Mouse (Mus musculus) midbrain, embryonic 16.5 days (tissue): Measurements from ENCODE around the gene Gm28539. TPM values are rescaled to one million over a fixed set of nuclear protein-coding genes. Genes with fewer than 3 reads are reported as not detected.
"Not testable (repeated sequence)": the region's sequence is repeated elsewhere in the genome, so short reads cannot be mapped to it uniquely, and the experiment has no call there.

Source experiments
- ATAC-seq: fragments of 200-750 bp; cut with Nextera tagmentation; 2 replicates; pipeline ENCODE4 v1.8.0; 2017; ENCODE audit warnings: moderate TSS enrichment
- H3K27ac ChIP-seq: fragments of 300-500 bp; sonication (generic); 2 replicates; pipeline ENCODE4 v1.5.1; 2014; ENCODE audit warnings: mild to moderate bottlenecking, low read length, mixed read lengths
- H3K27me3 ChIP-seq: fragments of 300-500 bp; sonication (generic); 2 replicates; pipeline ENCODE4 v1.6.1; 2014; ENCODE audit warnings: low read depth, low read length, mixed read lengths; ENCODE audit not compliant: control insufficient read depth, insufficient read depth
- H3K36me3 ChIP-seq: fragments of 300-500 bp; sonication (generic); 2 replicates; pipeline ENCODE4 v1.6.1; 2014; ENCODE audit warnings: mild to moderate bottlenecking, low read length, moderate library complexity, mixed read lengths; ENCODE audit not compliant: control insufficient read depth, insufficient read depth
- H3K4me1 ChIP-seq: fragments of 300-500 bp; sonication (generic); 2 replicates; pipeline ENCODE4 v1.6.1; 2014; ENCODE audit warnings: mild to moderate bottlenecking, low read length, mixed read lengths; ENCODE audit not compliant: control insufficient read depth, insufficient read depth
- H3K4me2 ChIP-seq: fragments of 300-500 bp; sonication (generic); 2 replicates; pipeline ENCODE4 v1.6.1; 2014; ENCODE audit warnings: mild to moderate bottlenecking, low read length, mixed read lengths
- H3K4me3 ChIP-seq: fragments of 300-500 bp; sonication (generic); 2 replicates; pipeline ENCODE4 v1.5.1; 2014; ENCODE audit warnings: low read depth, mild to moderate bottlenecking, low read length, moderate library complexity, mixed read lengths
- H3K9ac ChIP-seq: fragments of 300-500 bp; sonication (generic); 2 replicates; pipeline ENCODE4 v1.6.1; 2014; ENCODE audit warnings: low read depth, low read length, mixed read lengths
- H3K9me3 ChIP-seq: fragments of 300-500 bp; sonication (generic); replicated peaks from 2 replicates; pipeline ENCODE4 v1.6.1; 2014; ENCODE audit warnings: mild to moderate bottlenecking, low read length, mixed read lengths; ENCODE audit not compliant: control insufficient read depth, poor library complexity, severe bottlenecking
- WGBS: fragments of 180-500 bp; shearing (Covaris S2); extraction: QIAGEN DNeasy Blood & Tissue Kit; methylation state at CpG from one replicate; pipeline ENCODE4 v1.1.7; 2014; 5-methylcytosine and 5-hydroxymethylcytosine counted together
- polyA plus RNA-seq: library from polyadenylated mRNA; unstranded; fragments of >200 nt; fragmentation: Nextera tagmentation; extraction: Ambion mirVana; gene quantifications from 2 replicates; pipeline ENCODE4 v1.2.1, GENCODE M21; 2015

Gene Gm28539
- polyA plus RNA-seq, 1 experiment from 2014 or later, result not detected

DNA sequence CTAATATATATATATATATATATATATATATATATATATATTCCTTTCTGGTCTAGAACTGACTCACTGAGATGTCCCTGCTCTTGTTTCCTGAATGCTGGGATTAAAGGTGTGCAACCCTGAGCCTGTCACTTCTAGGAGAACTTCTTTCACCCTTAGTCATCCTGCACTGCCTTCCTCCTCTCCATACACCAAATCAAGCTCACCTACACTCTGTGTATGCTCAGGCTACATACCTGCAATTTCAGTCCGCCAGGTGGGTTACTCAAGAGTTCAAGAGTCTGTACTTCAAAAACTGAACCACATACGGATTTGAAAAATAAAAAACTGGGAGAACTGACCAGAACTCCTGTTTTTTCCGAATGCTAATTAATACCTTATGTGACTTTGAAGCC lies 314 bp upstream of the Gm28539 start:
- Histone ChIP-seq H3K4me1 (peaks cover 4% of the 10 kb centered on the region; the same call in 1 of the 2 replicates), H3K4me2 (peak overlapping the region; percentile 80), H3K9me3 (no peaks in the 10 kb centered on the region), H3K27ac (peak overlapping the region; percentile 85; the same call in 1 of the 2 replicates), H3K27me3 (no peaks in the 10 kb centered on the region), H3K9ac (no peak overlapping the region; the same call in 1 of the 2 replicates), H3K4me3 (peak overlapping the region; percentile 94), H3K36me3 (peaks cover 8% of the 10 kb centered on the region; the same call in 1 of the 2 replicates)
- WGBS, result 33% methylated on average over 3 of the region's 3 CpGs
- peak; percentile 60 for ATAC-seq

DNA sequence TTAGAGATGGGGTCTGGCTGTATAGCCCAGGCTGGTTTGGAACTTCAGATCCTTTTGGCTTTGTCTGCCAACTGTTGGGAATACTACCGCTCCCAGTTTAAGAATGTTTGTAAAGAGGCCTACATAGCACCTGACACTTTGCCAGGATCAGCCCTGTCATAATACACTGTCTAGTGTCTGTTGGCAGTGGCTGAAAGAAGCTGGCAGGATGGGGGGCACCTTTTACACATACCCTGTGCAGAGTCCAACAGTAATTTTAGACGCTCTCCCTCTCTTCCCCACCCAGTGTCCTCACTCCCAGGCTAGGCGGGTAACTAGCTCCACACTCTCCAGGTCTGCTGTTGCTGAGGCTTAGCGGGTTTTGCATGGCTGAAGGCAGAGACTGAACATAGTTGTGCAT lies 2.0 kb downstream of the Gm28539 start:
- Histone ChIP-seq H3K4me2 (no peak overlapping the region), H3K4me1 (peaks cover 4% of the 10 kb centered on the region; the same call in 1 of the 2 replicates), H3K36me3 (peaks cover 6% of the 10 kb centered on the region; the same call in 1 of the 2 replicates), H3K27me3 (no peaks in the 10 kb centered on the region), H3K27ac (no peak overlapping the region), H3K9me3 (no peaks in the 10 kb centered on the region), H3K4me3 (no peak overlapping the region), H3K9ac (no peak overlapping the region)
- WGBS, result 96% methylated on average over 4 of the region's 4 CpGs
- ATAC-seq, result no peak

DNA sequence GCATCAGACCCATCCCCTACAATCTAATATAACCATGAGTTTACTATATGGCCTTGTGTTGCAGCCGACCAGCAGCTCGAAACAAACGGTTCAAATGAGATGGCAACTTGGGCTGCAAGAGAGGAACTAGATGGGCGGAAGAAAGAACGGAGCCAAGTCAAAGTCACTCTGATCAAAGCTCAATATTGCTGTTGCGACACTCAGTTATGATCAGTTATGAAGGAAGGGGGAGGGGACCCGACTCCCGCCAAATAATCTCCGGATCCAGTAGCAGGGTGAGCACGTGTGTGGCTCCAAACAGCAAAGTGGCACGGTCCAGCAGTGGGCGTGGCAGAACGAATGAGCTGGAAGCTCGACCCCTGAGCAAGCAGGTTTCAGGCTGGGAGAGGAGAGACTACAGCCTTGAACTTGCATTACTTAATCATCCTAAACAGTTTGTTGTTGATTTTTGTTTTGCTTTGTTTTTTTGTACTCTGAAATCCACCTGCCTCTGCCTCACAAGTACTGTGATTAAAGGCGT lies 10.0 kb downstream of the Gm28539 start:
- H3K4me3 ChIP-seq, result no peak overlapping the region
- 94% methylated on average over 15 of the region's 15 CpGs for WGBS
- no peak for ATAC-seq

DNA sequence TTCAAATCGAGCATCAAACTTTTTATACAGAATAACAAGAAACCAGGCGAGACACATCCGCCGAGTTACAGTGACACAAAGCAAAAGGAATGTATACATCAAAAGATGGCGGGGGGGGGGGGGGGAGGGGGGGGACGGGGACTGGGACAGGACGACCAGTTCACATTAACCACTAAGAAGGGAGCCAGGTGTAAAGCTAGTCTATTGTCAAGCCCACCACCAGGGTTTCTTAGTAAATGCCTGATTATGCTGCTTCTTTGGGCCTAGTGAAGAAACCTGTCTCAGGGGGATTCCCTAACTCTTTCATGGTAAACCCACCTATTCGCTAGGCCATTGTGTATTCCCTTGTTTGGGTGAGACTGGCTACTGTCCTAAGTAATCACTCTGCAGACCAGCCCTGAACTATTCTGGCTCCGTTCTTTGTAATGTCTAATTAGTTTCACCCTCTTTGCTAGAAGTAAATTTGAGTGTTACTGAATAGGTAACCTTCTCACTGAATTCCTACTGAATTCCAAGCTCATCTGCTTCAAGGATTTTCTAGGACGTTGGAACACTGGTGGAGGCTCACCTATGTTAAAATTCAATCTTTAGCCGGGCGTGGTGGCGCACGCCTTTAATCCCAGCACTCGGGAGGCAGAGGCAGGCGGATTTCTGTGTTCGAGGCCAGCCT lies 13.3 kb downstream of the Gm28539 start:
- WGBS, result 94% methylated on average over 16 of the region's 17 CpGs
- H3K27me3 ChIP-seq, H3K4me3 ChIP-seq, H3K9ac ChIP-seq, H3K4me2 ChIP-seq, H3K4me1 ChIP-seq, H3K9me3 ChIP-seq, ATAC-seq, H3K27ac ChIP-seq, H3K36me3 ChIP-seq: not testable (repeated sequence)

More for the DNA sequence above, 10.0 kb downstream of the Gm28539 start:
- Histone ChIP-seq H3K9ac (no peak overlapping the region), H3K27ac (no peak overlapping the region), H3K4me2 (no peak overlapping the region), H3K4me1 (no peaks in the 10 kb centered on the region), H3K27me3 (no peaks in the 10 kb centered on the region), H3K9me3 (0 out of 2 replicates have a peak, but pooled peaks cover 3% of the 10 kb centered on the region), H3K36me3 (no peaks in the 10 kb centered on the region)

DNA sequence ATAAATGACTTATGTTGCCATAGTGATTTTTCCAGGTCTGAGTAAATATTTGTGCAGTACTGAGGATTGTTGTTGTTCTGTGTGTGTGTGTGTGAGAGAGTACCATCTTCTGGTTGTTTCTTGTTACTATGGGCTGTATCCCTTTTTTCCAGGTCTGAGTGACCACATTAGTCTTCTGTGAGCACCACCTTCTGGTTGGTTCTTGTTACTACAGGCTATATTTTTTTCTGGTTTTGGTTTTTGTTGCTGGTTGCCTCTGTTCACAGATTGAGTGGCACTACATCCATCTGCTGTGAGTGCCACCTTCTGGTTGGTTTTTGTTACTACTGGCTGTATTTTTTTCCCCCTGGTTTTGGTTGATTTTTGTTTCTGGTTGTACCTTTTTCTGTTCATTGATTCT lies 22.2 kb downstream of the Gm28539 start:
- Histone ChIP-seq H3K4me1 (no peaks in the 10 kb centered on the region), H3K27me3 (no peaks in the 10 kb centered on the region), H3K9me3 (no peaks in the 10 kb centered on the region), H3K4me2 (no peak overlapping the region), H3K9ac (no peak overlapping the region), H3K4me3 (no peak overlapping the region), H3K36me3 (no peaks in the 10 kb centered on the region), H3K27ac (no peak overlapping the region)
- ATAC-seq, result peak; percentile 76; the same call in 1 of the 2 replicates

DNA sequence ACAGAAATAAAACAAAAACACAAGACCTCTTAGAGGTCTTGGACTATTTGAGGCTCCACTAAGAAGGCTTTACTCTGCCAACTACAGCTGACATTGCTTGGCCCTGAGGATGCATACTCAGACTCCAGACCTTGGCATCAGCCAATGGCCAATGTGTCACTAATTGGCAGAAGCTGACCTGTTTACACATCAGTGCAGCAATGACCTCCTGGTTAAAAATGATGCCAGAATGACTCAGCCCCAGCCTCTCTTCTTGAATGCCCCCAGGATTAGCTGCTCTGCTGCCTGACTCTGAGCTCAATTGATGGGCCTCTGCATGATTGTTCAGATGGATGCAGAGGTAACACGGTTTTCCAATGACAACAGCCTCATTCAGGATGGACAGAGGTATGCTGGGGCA lies 23.8 kb downstream of the Gm28539 start:
- H3K4me1 ChIP-seq, result no peaks in the 10 kb centered on the region
- no peaks in the 10 kb centered on the region for H3K36me3 ChIP-seq
- no peak overlapping the region for H3K9ac ChIP-seq
- no peak for ATAC-seq
- WGBS, result 63% methylated on average over 1 of the region's 1 CpGs
- no peak overlapping the region for H3K4me2 ChIP-seq
- no peak overlapping the region for H3K4me3 ChIP-seq
- H3K9me3 ChIP-seq, result no peaks in the 10 kb centered on the region
- no peaks in the 10 kb centered on the region for H3K27me3 ChIP-seq
- no peak overlapping the region for H3K27ac ChIP-seq

DNA sequence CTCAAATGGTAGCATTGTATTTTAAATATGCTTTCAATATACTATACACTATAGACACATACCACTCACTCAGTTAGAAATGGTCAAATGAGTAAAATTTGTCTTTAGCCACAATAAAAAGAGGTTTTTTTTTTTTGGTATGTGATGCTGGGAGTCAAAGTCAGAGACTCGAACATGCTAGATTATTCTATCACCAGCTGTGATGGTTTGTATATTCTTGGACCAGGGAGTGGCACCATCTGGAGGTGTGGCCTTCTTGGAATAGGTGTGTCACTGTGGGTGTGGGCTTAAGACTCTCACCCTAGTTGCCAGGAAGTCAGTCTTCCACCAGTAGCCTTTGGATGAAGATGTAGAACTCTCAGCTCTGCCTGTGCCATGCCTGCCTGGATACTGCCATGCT lies 34.1 kb downstream of the Gm28539 start:
- not testable (repeated sequence) for H3K9ac ChIP-seq, H3K4me2 ChIP-seq, H3K9me3 ChIP-seq, H3K27ac ChIP-seq, ATAC-seq, H3K27me3 ChIP-seq, H3K4me1 ChIP-seq, H3K4me3 ChIP-seq
- H3K36me3 ChIP-seq, result peaks cover 17% of the 10 kb centered on the region
- WGBS, result 91% methylated on average over 1 of the region's 1 CpGs

DNA sequence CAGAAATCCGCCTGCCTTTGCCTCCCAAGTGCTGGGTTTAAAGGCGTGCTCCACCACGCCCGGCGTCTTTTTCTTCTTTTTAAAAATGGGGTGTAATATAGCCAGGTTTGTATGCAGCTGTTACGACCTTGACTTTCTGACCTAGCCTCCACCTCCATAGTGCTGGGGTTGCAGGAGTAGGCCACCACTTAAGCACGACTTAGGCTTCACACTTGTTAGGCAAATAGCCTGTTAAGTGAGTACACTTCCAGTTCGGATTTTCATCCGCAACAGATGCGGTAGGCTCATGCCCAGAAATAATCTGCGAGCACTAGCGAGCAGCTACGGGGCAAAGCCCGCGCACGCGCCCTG lies 39.7 kb downstream of the Gm28539 start:
- WGBS, result under 1% methylated on average over 17 of the region's 17 CpGs
- H3K9me3 ChIP-seq, result no peaks in the 10 kb centered on the region
- H3K27me3 ChIP-seq, result no peaks in the 10 kb centered on the region
- H3K27ac ChIP-seq, result peak overlapping the region; percentile 96
- peaks cover 30% of the 10 kb centered on the region for H3K4me1 ChIP-seq
- H3K9ac ChIP-seq, result peak overlapping the region; percentile 98
- no peak for ATAC-seq
- peak overlapping the region; percentile 99 for H3K4me3 ChIP-seq
- peak overlapping the region; percentile 79 for H3K4me2 ChIP-seq
- peaks cover 17% of the 10 kb centered on the region for H3K36me3 ChIP-seq

DNA sequence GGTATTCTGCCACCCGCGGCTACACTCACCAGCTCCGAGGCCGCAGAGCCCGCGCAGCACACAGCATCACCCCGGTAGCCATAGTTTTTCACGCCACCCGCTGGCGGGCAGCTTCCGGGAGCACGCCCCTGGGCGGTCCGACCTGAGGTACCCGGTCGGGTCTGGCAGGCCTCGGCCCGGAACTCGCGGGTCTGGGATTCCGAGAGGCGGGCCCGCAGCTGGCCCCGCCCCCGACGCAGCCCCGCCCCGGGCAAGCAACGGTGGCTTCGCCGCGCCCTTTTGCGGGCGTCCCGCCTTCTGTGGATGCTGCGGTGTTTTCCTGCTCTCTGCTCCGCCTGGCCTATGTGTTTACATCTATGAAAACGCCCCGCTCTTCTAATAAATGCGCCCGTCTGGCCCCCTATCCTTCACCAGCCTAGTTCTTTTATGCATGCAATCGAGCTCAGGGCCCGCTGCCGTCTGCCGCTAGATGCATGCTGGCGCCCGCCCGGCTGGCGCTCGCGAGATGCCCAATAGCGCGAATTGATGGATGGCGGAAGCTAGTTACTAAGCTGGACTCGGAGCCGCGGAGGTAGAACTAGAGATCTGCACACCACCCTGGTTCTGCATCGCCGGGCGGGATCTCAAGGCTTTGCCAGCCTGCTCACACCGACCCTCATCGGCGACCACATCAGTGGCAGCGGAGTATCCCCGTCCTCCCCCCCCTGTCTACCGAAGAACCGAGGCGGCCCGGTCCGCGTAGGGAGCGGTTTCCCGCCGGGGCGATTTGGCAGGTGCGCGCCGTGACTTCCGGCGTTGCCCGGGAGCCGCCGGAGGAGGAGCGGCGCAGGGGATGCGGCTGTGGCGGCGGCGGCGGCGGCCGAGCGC lies 40.3 kb downstream of the Gm28539 start, which contains the start of the genes Mrpl40 and Hira:
Gene Mrpl40, minus strand, starts transcription at position 421 of the 867 bp plus-strand sequence.
Gene Hira, plus strand, starts transcription at position 596 of the 867 bp plus-strand sequence.
- H3K4me2 ChIP-seq, result peak within 1 kb of the TSS; percentile 79
- ATAC-seq, result peak; percentile 92
- H3K9me3 ChIP-seq, result no peaks in the 10 kb centered on the region
- H3K27ac ChIP-seq, result peak within 1 kb of the TSS; percentile 96
- peak within 1 kb of the TSS; percentile 98 for H3K9ac ChIP-seq
- H3K36me3 ChIP-seq, result peaks cover 13% of the 10 kb centered on the region
- H3K4me3 ChIP-seq, result peak within 1 kb of the TSS; percentile 99
- no peaks in the 10 kb centered on the region for H3K27me3 ChIP-seq
- under 1% methylated on average over 81 of the region's 93 CpGs for WGBS
- H3K4me1 ChIP-seq, result peaks cover 35% of the 10 kb centered on the region
